ENCODE assay signal across 9 mouse cellular contexts in genomic region chr10:26694761-26695160, GRCm38 (mm10). TPM values are rescaled to one million over a fixed set of nuclear protein-coding genes. Genes with fewer than 3 reads are reported as not detected.
DNase-seq lines count a peak whose midpoint lies in the region; ATAC-seq lines count a peak whose summit lies in the region.
"Had no signal": no experiment of that assay in that cellular context is flagged by ENCODE, and none has a peak within 500 bp of the region (broad histone marks: within the 10 kb centered on the region; RNA-seq: fewer than 3 reads in every experiment).

No protein-coding gene starts in this region.

- peak overlapping the region; percentile 86 for H3K4me2 ChIP-seq in heart, embryonic 16.5 days (ENCODE audit: low read depth, low read length)
- H3K4me2 ChIP-seq in embryonic facial prominence, embryonic 15.5 days (replicated peaks), result peak overlapping the region; percentile 83
- peak overlapping the region; percentile 75; the same call in 1 of the 2 replicates for H3K4me2 ChIP-seq in intestine, embryonic 14.5 days (ENCODE audit: low read length)
- H3K4me2 ChIP-seq in midbrain, embryonic 16.5 days (ENCODE audit: low read length), result peak overlapping the region; percentile 76

- H3K27ac ChIP-seq in heart, embryonic 16.5 days (ENCODE audit: low read length), result no peak overlapping the region
- no peak overlapping the region for H3K27ac ChIP-seq in embryonic facial prominence, embryonic 15.5 days (replicated peaks)
- no peak overlapping the region for H3K27ac ChIP-seq in intestine, embryonic 14.5 days (ENCODE audit: low read depth)
- H3K27ac ChIP-seq in midbrain, embryonic 16.5 days (ENCODE audit: low read length), result peak overlapping the region; percentile 90

- DNase-seq in heart, adult 9 months (ENCODE audit: low spot score in 2 of 2), result no peak
- DNase-seq in intestine, embryonic 14.5 days (ENCODE audit: low spot score), result no peak
- no peak for DNase-seq in thymus, postnatal 4 days
- no peak for DNase-seq in frontal cortex, adult 2 months (ENCODE audit: extremely low spot score in 1 of 2, low spot score in 1 of 2)
- no peak for DNase-seq in right cerebral cortex, postnatal 25 days
- DNase-seq: lung, postnatal 36 days had no signal

- no peaks in the 10 kb centered on the region for H3K36me3 ChIP-seq in heart, embryonic 16.5 days (ENCODE audit: control insufficient read depth, insufficient read depth)
- H3K36me3 ChIP-seq in embryonic facial prominence, embryonic 15.5 days, result no peaks in the 10 kb centered on the region
- H3K36me3 ChIP-seq in intestine, embryonic 14.5 days (ENCODE audit: control insufficient read depth, insufficient read depth, low read length), result no peaks in the 10 kb centered on the region
- no peaks in the 10 kb centered on the region for H3K36me3 ChIP-seq in midbrain, embryonic 16.5 days (ENCODE audit: control insufficient read depth, insufficient read depth, low read length)

- 67% methylated on average over 2 of the region's 2 CpGs for WGBS in heart, embryonic 16.5 days
- WGBS in embryonic facial prominence, embryonic 15.5 days, result 48% methylated on average over 2 of the region's 2 CpGs
- WGBS in intestine, embryonic 14.5 days, result 82% methylated on average over 2 of the region's 2 CpGs
- WGBS in midbrain, embryonic 16.5 days, result 39% methylated on average over 2 of the region's 2 CpGs

- H3K9ac ChIP-seq in heart, embryonic 16.5 days (ENCODE audit: low read length), result no peak overlapping the region
- no peak overlapping the region for H3K9ac ChIP-seq in embryonic facial prominence, embryonic 15.5 days
- H3K9ac ChIP-seq in intestine, embryonic 14.5 days (ENCODE audit: low read length), result no peak overlapping the region
- peak overlapping the region; percentile 89 for H3K9ac ChIP-seq in midbrain, embryonic 16.5 days (ENCODE audit: low read depth, low read length)

- H3K9me3 ChIP-seq in heart, embryonic 16.5 days (replicated peaks; ENCODE audit: control insufficient read depth, low read length), result no peaks in the 10 kb centered on the region
- no peaks in the 10 kb centered on the region for H3K9me3 ChIP-seq in embryonic facial prominence, embryonic 15.5 days (replicated peaks)
- H3K9me3 ChIP-seq in intestine, embryonic 14.5 days (ENCODE audit: control insufficient read depth, low read length), result no peaks in the 10 kb centered on the region
- H3K9me3 ChIP-seq in midbrain, embryonic 16.5 days (replicated peaks; ENCODE audit: control insufficient read depth, low read length, poor library complexity, severe bottlenecking), result no peaks in the 10 kb centered on the region

- ATAC-seq in heart, embryonic 16.5 days (replicated peaks; ENCODE audit: extremely low read depth, insufficient read depth, low FRiP score), result no peak
- ATAC-seq in embryonic facial prominence, embryonic 15.5 days (ENCODE audit: insufficient number of reproducible peaks, low FRiP score, low TSS enrichment, low read depth), result no peak
- no peak for ATAC-seq in intestine, embryonic 14.5 days (replicated peaks; ENCODE audit: low FRiP score, low TSS enrichment, low read depth)
- ATAC-seq in midbrain, embryonic 16.5 days, result peak; percentile 31

- H3K27me3 ChIP-seq in heart, embryonic 16.5 days (ENCODE audit: control insufficient read depth, insufficient read depth, low read length), result peaks cover 4% of the 10 kb centered on the region
- H3K27me3 ChIP-seq in embryonic facial prominence, embryonic 15.5 days, result no peaks in the 10 kb centered on the region
- H3K27me3 ChIP-seq in intestine, embryonic 14.5 days (replicated peaks; ENCODE audit: control insufficient read depth, insufficient read depth, low read length), result peaks cover 9% of the 10 kb centered on the region
- H3K27me3 ChIP-seq in midbrain, embryonic 16.5 days (ENCODE audit: control insufficient read depth, insufficient read depth, low read depth, low read length), result no peaks in the 10 kb centered on the region

- H3K4me1 ChIP-seq in heart, embryonic 16.5 days (ENCODE audit: control insufficient read depth, insufficient read depth, low read length), result peaks cover 5% of the 10 kb centered on the region; the same call in 1 of the 2 replicates
- peaks cover 8% of the 10 kb centered on the region for H3K4me1 ChIP-seq in embryonic facial prominence, embryonic 15.5 days
- H3K4me1 ChIP-seq in intestine, embryonic 14.5 days (replicated peaks; ENCODE audit: control insufficient read depth, insufficient read depth, low read length), result no peaks in the 10 kb centered on the region; the same call in 1 of the 2 replicates
- peaks cover 10% of the 10 kb centered on the region for H3K4me1 ChIP-seq in midbrain, embryonic 16.5 days (ENCODE audit: control insufficient read depth, insufficient read depth, low read length)

- peak overlapping the region; percentile 52; the same call in 1 of the 2 replicates for H3K4me3 ChIP-seq in heart, embryonic 16.5 days (ENCODE audit: low read length)
- H3K4me3 ChIP-seq in embryonic facial prominence, embryonic 15.5 days (replicated peaks), result peak overlapping the region; percentile 41
- H3K4me3 ChIP-seq in intestine, embryonic 14.5 days (ENCODE audit: low read depth, low read length), result no peak overlapping the region
- H3K4me3 ChIP-seq in midbrain, embryonic 16.5 days (ENCODE audit: low read depth, low read length), result peak overlapping the region; percentile 50

RNA-seq across cellular contexts. Expression of gene Arhgap18, which starts 58.5 kb away (rescaled TPM):
- 39.6 and 42.4 TPM in 2 replicates for polyA plus RNA-seq in heart, embryonic 16.5 days (2015; fragmentation: Nextera tagmentation; extraction: Ambion mirVana)
- polyA plus RNA-seq in embryonic facial prominence, embryonic 15.5 days (2015; fragmentation: Nextera tagmentation; extraction: Ambion mirVana), result 24.0 and 24.5 TPM in 2 replicates
- 40.0 and 45.9 TPM in 2 replicates for polyA plus RNA-seq in intestine, embryonic 14.5 days (2014; fragmentation: Nextera tagmentation; extraction: Ambion mirVana)
- polyA plus RNA-seq in midbrain, embryonic 16.5 days (2015; fragmentation: Nextera tagmentation; extraction: Ambion mirVana), result 13.9 and 14.7 TPM in 2 replicates
- polyA plus RNA-seq in frontal cortex, adult 2 months (2012; rRNA removed), result 4.6 and 5.7 TPM in 2 replicates
